Mouse (Mus musculus): ENCODE results near the gene Eef1e1. TPM values are rescaled to one million over a fixed set of nuclear protein-coding genes. Genes with fewer than 3 reads are reported as not detected.

The Eef1e1 gene
- total and polyA plus RNA-seq, 3 experiments, result 194 to 218 TPM; not detected in 1

- TF ChIP-seq SIN3A (IDR thresholded peaks at IDR 0.05; ENCODE audit: low read length), result peak; percentile 74; the same call in 1 of the 2 replicates
- peak; percentile 85 for TF ChIP-seq ETS1 (IDR thresholded peaks at IDR 0.05; ENCODE audit: low read depth, low read length)
- no peak for TF ChIP-seq SMC3 (IDR thresholded peaks at IDR 0.05; ENCODE audit: low read depth, low read length)
- peak; percentile 54 for TF ChIP-seq RCOR1 (IDR thresholded peaks at IDR 0.05; ENCODE audit: low read depth, low read length)
Observed at GRCm38 (mm10) chr13:38613583-38613982, 45.3 kb downstream of the Eef1e1 start (continued).

DNA sequence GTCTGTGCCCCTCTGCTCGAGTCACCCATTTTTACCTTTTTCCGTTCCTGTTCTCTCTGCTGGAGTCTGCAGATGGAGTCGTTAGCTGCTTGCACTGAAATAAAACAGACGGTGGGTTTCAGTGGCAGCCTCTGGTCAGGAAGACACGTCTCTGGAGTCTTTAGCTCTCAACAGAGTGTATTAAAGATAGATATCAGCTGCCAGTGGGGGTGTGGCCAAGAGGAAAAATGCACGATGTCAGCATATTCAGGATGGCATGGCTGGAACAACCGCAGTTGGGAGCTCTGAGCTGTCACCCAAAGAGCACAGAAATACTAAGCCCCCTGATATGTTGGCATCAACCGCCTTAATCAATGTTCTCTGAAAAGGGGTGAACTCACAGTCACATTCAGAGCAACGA is 46.2 kb downstream of the Eef1e1 start:
- H3K27ac ChIP-seq (ENCODE audit: control insufficient read depth, low read depth, low read length), result peak overlapping the region; percentile 71; the same call in 1 of the 2 replicates

DNA sequence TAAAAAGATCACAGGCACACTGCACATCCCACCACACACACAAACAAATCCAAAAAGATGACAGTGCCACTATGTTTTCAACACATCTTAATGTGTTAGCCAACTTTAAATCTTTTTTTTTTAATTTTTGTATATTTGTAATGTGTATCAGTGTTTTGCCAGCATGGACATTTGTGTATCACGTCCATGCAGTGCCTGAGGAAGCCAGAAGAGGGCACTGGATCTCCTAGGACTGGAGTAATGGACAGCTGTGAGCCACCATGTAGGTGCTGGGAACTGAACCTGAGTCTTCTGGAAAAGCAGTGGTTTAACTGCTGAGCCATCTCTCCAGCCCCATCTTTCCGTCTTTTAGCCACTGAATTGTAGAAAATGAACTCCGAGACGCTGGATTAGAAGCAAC is 46.7 kb downstream of the Eef1e1 start:
- H3K79me2 ChIP-seq (ENCODE audit: control insufficient read depth, insufficient read depth, low read length, poor library complexity), result no peaks in the 10 kb centered on the region
- H3K27me3 ChIP-seq (ENCODE audit: control insufficient read depth in 1 of 2, insufficient read depth in 2 of 2, low read length in 2 of 2), result no peaks in the 10 kb centered on the region
- no peak overlapping the region for H3K9ac ChIP-seq (ENCODE audit: control insufficient read depth, low read depth, low read length, poor library complexity, severe bottlenecking)
- DNase-seq (ENCODE audit: low read depth, low spot score), result peak; percentile 52
- no peaks in the 10 kb centered on the region for H3K9me3 ChIP-seq (replicated peaks; ENCODE audit: insufficient read depth, low read length)
- no peak overlapping the region for H3K27ac ChIP-seq (ENCODE audit: control insufficient read depth, low read depth, low read length)
- peaks cover 26 to 33% of the 10 kb centered on the region in 2 experiments for H3K4me1 ChIP-seq (ENCODE audit: control insufficient read depth in 1 of 2, insufficient read depth in 2 of 2, low read length in 2 of 2)
- peaks cover 4 to 23% of the 10 kb centered on the region in 2 experiments; a peak in 2 of 4 replicates for H3K36me3 ChIP-seq (ENCODE audit: control insufficient read depth in 1 of 2, insufficient read depth in 2 of 2, low read length in 2 of 2)
- no peak overlapping the region for H3K4me3 ChIP-seq (ENCODE audit: control insufficient read depth in 1 of 2, insufficient read depth in 1 of 2, low read depth in 2 of 2, low read length in 2 of 2)
- TF ChIP-seq RAD21 (IDR thresholded peaks at IDR 0.05; ENCODE audit: low read depth, low read length) (peak; percentile 31; the same call in 1 of the 2 replicates), CTCF (IDR thresholded peaks at IDR 0.05 in 2 of 3, conservative IDR thresholded peaks at IDR 0.05 in 1 of 3; ENCODE audit: control insufficient read depth in 1 of 3, insufficient read depth in 1 of 3, low read depth in 2 of 3, low read length in 3 of 3, poor library complexity in 1 of 3, severe bottlenecking in 1 of 3) (peak; percentile 37 to 43 (median 41)), NRF1 (IDR thresholded peaks at IDR 0.05; ENCODE audit: insufficient read depth, low read depth, low read length, poor library complexity, severe bottlenecking) (no peak), GATA1 (IDR thresholded peaks at IDR 0.05; ENCODE audit: low read depth, low read length) (no peak), SMC3 (IDR thresholded peaks at IDR 0.05; ENCODE audit: low read depth, low read length) (peak; percentile 36; the same call in 1 of the 2 replicates)

More for the DNA sequence above, 46.2 kb downstream of the Eef1e1 start:
- Histone ChIP-seq H3K36me3 (ENCODE audit: control insufficient read depth in 1 of 2, insufficient read depth in 2 of 2, low read length in 2 of 2) (peaks cover 4 to 24% of the 10 kb centered on the region in 2 experiments; a peak in 2 of 4 replicates), H3K9me3 (replicated peaks; ENCODE audit: insufficient read depth, low read length) (no peaks in the 10 kb centered on the region), H3K9ac (ENCODE audit: control insufficient read depth, low read depth, low read length, poor library complexity, severe bottlenecking) (no peak overlapping the region), H3K4me1 (ENCODE audit: control insufficient read depth in 1 of 2, insufficient read depth in 2 of 2, low read length in 2 of 2) (peaks cover 27 to 33% of the 10 kb centered on the region in 2 experiments), H3K79me2 (ENCODE audit: control insufficient read depth, insufficient read depth, low read length, poor library complexity) (no peaks in the 10 kb centered on the region), H3K4me3 (ENCODE audit: control insufficient read depth in 1 of 2, insufficient read depth in 1 of 2, low read depth in 2 of 2, low read length in 2 of 2) (no peak overlapping the region), H3K27me3 (ENCODE audit: control insufficient read depth in 1 of 2, insufficient read depth in 2 of 2, low read length in 2 of 2) (no peaks in the 10 kb centered on the region)
- TF ChIP-seq MAFK (IDR thresholded peaks at IDR 0.05; ENCODE audit: borderline replicate concordance, low read depth, low read length) (peak; percentile 24; the same call in 1 of the 2 replicates), ZMIZ1 (IDR thresholded peaks at IDR 0.05; ENCODE audit: low read depth, low read length) (no peak)
- DNase-seq (ENCODE audit: low read depth, low spot score), result no peak

GRCm38 (mm10) chr13:38610336-38610735 is 48.5 kb downstream of the Eef1e1 start:
- H3K27ac ChIP-seq (ENCODE audit: control insufficient read depth, low read depth, low read length), result no peak overlapping the region
- H3K27me3 ChIP-seq (ENCODE audit: control insufficient read depth in 1 of 2, insufficient read depth in 2 of 2, low read length in 2 of 2), result no peaks in the 10 kb centered on the region
- peaks cover 4 to 11% of the 10 kb centered on the region in 2 experiments; a peak in 2 of 4 replicates for H3K36me3 ChIP-seq (ENCODE audit: control insufficient read depth in 1 of 2, insufficient read depth in 2 of 2, low read length in 2 of 2)
- TF ChIP-seq NELFE (IDR thresholded peaks at IDR 0.05; ENCODE audit: low read depth, low read length), result no peak
- no peak for TF ChIP-seq BHLHE40 (IDR thresholded peaks at IDR 0.05; ENCODE audit: borderline replicate concordance, low read depth, low read length)
- no peak for TF ChIP-seq ZC3H11A (IDR thresholded peaks at IDR 0.05; ENCODE audit: low read depth, low read length)
- no peak for TF ChIP-seq RAD21 (IDR thresholded peaks at IDR 0.05; ENCODE audit: low read depth, low read length)
- no peak for TF ChIP-seq MAZ (IDR thresholded peaks at IDR 0.05; ENCODE audit: low read depth, low read length)
- no peak for TF ChIP-seq POLR2AphosphoS2 (IDR thresholded peaks at IDR 0.05; ENCODE audit: low read length)
- TF ChIP-seq SIN3A (IDR thresholded peaks at IDR 0.05; ENCODE audit: low read length), result no peak
- no peak for TF ChIP-seq ZMIZ1 (IDR thresholded peaks at IDR 0.05; ENCODE audit: low read depth, low read length)
- no peak for TF ChIP-seq POLR2AphosphoS5 (IDR thresholded peaks at IDR 0.05; ENCODE audit: borderline replicate concordance, low read depth, low read length)
- no peak for TF ChIP-seq TAL1 (IDR thresholded peaks at IDR 0.05; ENCODE audit: low read length)
- no peak for TF ChIP-seq ELF1 (IDR thresholded peaks at IDR 0.05; ENCODE audit: low read depth, low read length)
- TF ChIP-seq USF2 (IDR thresholded peaks at IDR 0.05; ENCODE audit: borderline replicate concordance in 1 of 2, insufficient read depth in 1 of 2, low read depth in 1 of 2, low read length in 2 of 2), result no peak
- TF ChIP-seq MAX (IDR thresholded peaks at IDR 0.05; ENCODE audit: low read length), result no peak
- no peak for TF ChIP-seq MYC (IDR thresholded peaks at IDR 0.05; ENCODE audit: low read depth, low read length)
- no peak for TF ChIP-seq NRF1 (IDR thresholded peaks at IDR 0.05; ENCODE audit: insufficient read depth, low read depth, low read length, poor library complexity, severe bottlenecking)
- no peak for TF ChIP-seq MXI1 (IDR thresholded peaks at IDR 0.05; ENCODE audit: low read depth, low read length)
- no peak for TF ChIP-seq MYB (IDR thresholded peaks at IDR 0.05; ENCODE audit: low read depth, low read length)
- no peak overlapping the region for H3K4me3 ChIP-seq (ENCODE audit: control insufficient read depth in 1 of 2, insufficient read depth in 1 of 2, low read depth in 2 of 2, low read length in 2 of 2)
- H3K4me1 ChIP-seq (ENCODE audit: control insufficient read depth in 1 of 2, insufficient read depth in 2 of 2, low read length in 2 of 2), result peaks cover 17 to 20% of the 10 kb centered on the region in 2 experiments
- no peaks in the 10 kb centered on the region for H3K79me2 ChIP-seq (ENCODE audit: control insufficient read depth, insufficient read depth, low read length, poor library complexity)
- no peaks in the 10 kb centered on the region for H3K9me3 ChIP-seq (replicated peaks; ENCODE audit: insufficient read depth, low read length)
- no peak overlapping the region for H3K9ac ChIP-seq (ENCODE audit: control insufficient read depth, low read depth, low read length, poor library complexity, severe bottlenecking)
- DNase-seq (ENCODE audit: low read depth, low spot score), result no peak
